Mouse (Mus musculus): ENCODE results near the gene Ctsr.
"Not testable (repeated sequence)": the region's sequence is repeated elsewhere in the genome, so short reads cannot be mapped to it uniquely, and the experiment has no call there.

The Ctsr gene

GRCm38 (mm10) chr13:61164156-61164555 lies at the start of gene Ctsr:
Gene Ctsr (minus strand): TSS chr13:61164256.
- ATAC-seq (ENCODE audit: low TSS enrichment): no peak

- ATAC-seq (ENCODE audit: low TSS enrichment): no peak
These were observed 39.3 kb upstream of the Ctsr start, which contains the start of gene Cts6 for GRCm38 (mm10) chr13:61203310-61203709. Gene Cts6 (minus strand): TSS chr13:61203410.

- not testable (repeated sequence) for ATAC-seq (ENCODE audit: low TSS enrichment)
These were observed 21.3 kb upstream of the Ctsr start for GRCm38 (mm10) chr13:61185151-61185933.

GRCm38 (mm10) chr13:61164622-61165021 lies 566 bp upstream of the Ctsr start:
- no peak for ATAC-seq (ENCODE audit: low TSS enrichment)
